Mouse (Mus musculus) kidney, embryonic 16.5 days (tissue): ENCODE data around the gene Ncl. TPM values are rescaled to one million over a fixed set of nuclear protein-coding genes. Genes with fewer than 3 reads are reported as not detected.
"Not testable (repeated sequence)": the region's sequence is repeated elsewhere in the genome, so short reads cannot be mapped to it uniquely, and the experiment has no call there.

Experiments
- ATAC-seq: fragments of 200-750 bp; cut with Nextera tagmentation; 2 replicates; pipeline ENCODE4 v1.8.0; 2017; ENCODE audit warnings: moderate TSS enrichment; ENCODE audit not compliant: low FRiP score, low TSS enrichment
- H3K27ac ChIP-seq: fragments of 300-500 bp; sonication (generic); 2 replicates; pipeline ENCODE4 v1.5.1; 2014; ENCODE audit warnings: low read length
- H3K27me3 ChIP-seq: fragments of 300-500 bp; sonication (generic); 2 replicates; pipeline ENCODE4 v1.6.1; 2014; ENCODE audit warnings: low read length, control low read depth, mixed read lengths; ENCODE audit not compliant: insufficient read depth
- H3K36me3 ChIP-seq: fragments of 300-500 bp; sonication (generic); 2 replicates; pipeline ENCODE4 v1.6.1; 2014; ENCODE audit warnings: low read length, control low read depth, mixed read lengths; ENCODE audit not compliant: insufficient read depth
- H3K4me1 ChIP-seq: fragments of 300-500 bp; sonication (generic); 2 replicates; pipeline ENCODE4 v1.6.1; 2014; ENCODE audit warnings: low read length, control low read depth, mixed read lengths; ENCODE audit not compliant: insufficient read depth
- H3K4me2 ChIP-seq: fragments of 300-500 bp; sonication (generic); replicated peaks from 2 replicates; pipeline ENCODE4 v1.6.1; 2014; ENCODE audit warnings: low read depth, low read length
- H3K4me3 ChIP-seq: fragments of 300-500 bp; sonication (generic); 2 replicates; pipeline ENCODE4 v1.5.1; 2014; ENCODE audit warnings: mild to moderate bottlenecking, low read length
- H3K9ac ChIP-seq: fragments of 300-500 bp; sonication (generic); replicated peaks from 2 replicates; pipeline ENCODE4 v1.6.1; 2014; ENCODE audit warnings: low read length
- H3K9me3 ChIP-seq: fragments of 300-500 bp; sonication (generic); 2 replicates; pipeline ENCODE4 v1.6.1; 2016; ENCODE audit warnings: low read length, control low read depth
- WGBS: fragments of 180-500 bp; shearing (Covaris S2); extraction: QIAGEN DNeasy Blood & Tissue Kit; methylation state at CpG from one replicate; pipeline ENCODE4 v1.1.7; 2014; 5-methylcytosine and 5-hydroxymethylcytosine counted together
- polyA plus RNA-seq: library from polyadenylated mRNA; unstranded; fragments of >200 nt; fragmentation: Nextera tagmentation; extraction: Ambion mirVana; gene quantifications from 2 replicates; pipeline ENCODE4 v1.2.1, GENCODE M21; 2015

Ncl gene
- polyA plus RNA-seq, 1 experiment from 2014 or later: 432 TPM

DNA sequence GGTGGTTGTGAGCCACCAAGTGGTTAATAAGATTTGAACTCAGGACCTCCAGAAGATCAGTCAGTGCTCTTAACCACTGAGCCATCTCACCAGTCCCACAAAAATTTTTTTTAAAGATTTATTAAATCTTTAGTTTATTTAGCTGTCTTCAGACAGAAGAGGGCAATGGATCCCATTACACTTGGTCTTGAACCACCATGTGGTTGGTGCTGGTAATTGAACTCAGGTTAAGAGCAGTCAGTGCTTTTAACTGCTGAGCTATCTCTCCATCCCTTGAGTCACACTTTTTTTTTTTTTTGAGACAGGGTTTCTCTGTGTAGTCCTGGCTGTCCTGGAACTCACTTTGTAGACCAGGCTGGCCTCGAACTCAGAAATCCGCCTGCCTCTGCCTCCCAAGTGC lies 18.1 kb downstream of the Ncl start:
- not testable (repeated sequence) for H3K9me3 ChIP-seq, H3K9ac ChIP-seq, H3K27me3 ChIP-seq, H3K4me2 ChIP-seq, H3K4me1 ChIP-seq, H3K27ac ChIP-seq, H3K4me3 ChIP-seq, ATAC-seq, H3K36me3 ChIP-seq
- WGBS: 100% methylated on average over 1 of the region's 2 CpGs

DNA sequence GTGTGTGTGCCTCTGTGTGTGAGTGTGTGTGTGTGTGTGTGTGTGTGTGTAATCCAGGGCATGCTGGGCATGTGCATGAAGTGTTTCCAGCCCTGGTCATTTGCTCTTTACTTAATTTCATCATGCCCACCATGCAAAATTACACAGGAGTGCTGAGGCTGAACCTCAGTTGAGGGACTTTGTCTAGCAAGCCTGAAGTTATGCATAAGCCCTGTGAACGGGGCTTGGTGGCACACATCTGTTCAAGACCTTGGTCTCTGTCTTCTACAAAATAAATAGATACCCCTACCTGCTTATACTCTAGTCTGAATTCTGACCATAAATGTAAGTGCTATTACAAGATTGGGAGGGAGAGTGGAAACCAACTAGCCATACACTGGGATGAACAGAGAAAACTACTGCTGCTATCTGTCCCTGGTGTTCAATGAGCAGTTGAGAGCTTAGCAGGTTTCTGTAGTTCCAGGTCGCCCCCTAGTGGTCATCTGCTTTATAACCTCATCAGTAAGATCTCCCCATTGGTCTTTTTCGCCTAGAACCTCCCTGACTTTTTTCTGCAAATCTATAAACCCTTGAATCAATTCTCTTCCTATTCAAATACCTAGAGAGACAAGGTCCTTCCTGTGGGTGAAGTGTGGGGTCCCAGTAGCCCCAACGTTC lies 19.9 kb downstream of the Ncl start:
- no peak overlapping the region for H3K4me3 ChIP-seq
- no peaks in the 10 kb centered on the region for H3K36me3 ChIP-seq
- no peak overlapping the region for H3K9ac ChIP-seq
- no peaks in the 10 kb centered on the region for H3K27me3 ChIP-seq
- H3K4me1 ChIP-seq: no peaks in the 10 kb centered on the region
- H3K9me3 ChIP-seq: no peaks in the 10 kb centered on the region
- no peak overlapping the region for H3K27ac ChIP-seq
- ATAC-seq: peak; percentile 64
- 22% methylated on average over 4 of the region's 4 CpGs for WGBS
- H3K4me2 ChIP-seq: no peak overlapping the region

DNA sequence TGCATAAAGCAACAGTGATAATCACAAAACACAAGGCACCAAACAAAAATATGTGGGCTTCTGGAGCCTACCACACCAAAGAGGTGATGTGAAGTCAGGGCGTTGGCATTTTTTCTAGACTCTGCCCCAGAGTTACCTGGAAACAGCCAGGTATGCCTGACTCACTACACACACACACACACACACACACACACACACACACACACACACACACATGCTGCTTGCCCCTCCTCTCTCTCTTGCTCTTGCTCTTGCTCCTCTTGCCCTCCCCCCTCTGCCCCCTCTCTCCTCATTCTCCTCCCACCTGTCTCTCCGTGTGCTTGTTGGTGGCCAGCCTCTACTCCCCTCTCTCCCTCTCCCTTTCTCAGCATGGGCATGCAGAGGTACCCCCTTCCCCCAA lies 22.9 kb downstream of the Ncl start:
- 39% methylated on average over 2 of the region's 2 CpGs for WGBS
- Histone ChIP-seq H3K9me3 (no peaks in the 10 kb centered on the region), H3K27me3 (no peaks in the 10 kb centered on the region), H3K4me1 (no peaks in the 10 kb centered on the region), H3K4me3 (no peak overlapping the region), H3K27ac (no peak overlapping the region), H3K4me2 (no peak overlapping the region), H3K9ac (no peak overlapping the region), H3K36me3 (no peaks in the 10 kb centered on the region)
- no peak for ATAC-seq

DNA sequence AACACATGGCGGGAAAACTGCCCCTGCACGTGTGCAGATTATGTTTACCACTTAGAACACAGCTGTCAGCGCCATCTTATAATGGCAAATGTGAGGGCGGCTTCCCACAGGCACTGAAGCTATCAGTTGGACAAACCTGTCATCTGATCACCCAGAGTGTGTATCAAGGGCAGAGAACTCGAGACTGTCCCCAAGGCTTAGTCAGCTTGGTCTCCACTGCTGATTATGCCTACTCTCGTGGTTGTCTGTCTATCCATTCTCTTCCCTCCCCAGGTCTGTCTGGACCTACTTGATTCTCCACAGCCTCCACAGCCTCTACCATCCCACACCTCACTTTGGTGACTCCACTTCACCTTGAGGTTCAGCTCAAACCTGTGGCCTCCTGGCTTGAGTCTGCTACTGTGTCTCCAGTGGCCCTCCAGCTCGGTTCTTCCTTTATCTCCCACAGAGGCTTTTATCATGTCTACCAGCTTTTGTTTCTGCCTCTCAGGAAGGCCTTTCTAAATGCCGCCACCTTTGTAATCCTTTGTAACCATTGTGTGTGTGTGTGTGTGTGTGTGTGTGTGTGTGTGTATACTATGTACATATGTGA lies 38.3 kb downstream of the Ncl start:
- WGBS: 86% methylated on average over 6 of the region's 8 CpGs
- Histone ChIP-seq H3K36me3 (no peaks in the 10 kb centered on the region), H3K27ac (no peak overlapping the region), H3K4me1 (no peaks in the 10 kb centered on the region), H3K4me3 (no peak overlapping the region), H3K9me3 (peaks cover 4% of the 10 kb centered on the region; the same call in 1 of the 2 replicates), H3K4me2 (no peak overlapping the region), H3K27me3 (no peaks in the 10 kb centered on the region), H3K9ac (no peak overlapping the region)
- ATAC-seq: no peak

DNA sequence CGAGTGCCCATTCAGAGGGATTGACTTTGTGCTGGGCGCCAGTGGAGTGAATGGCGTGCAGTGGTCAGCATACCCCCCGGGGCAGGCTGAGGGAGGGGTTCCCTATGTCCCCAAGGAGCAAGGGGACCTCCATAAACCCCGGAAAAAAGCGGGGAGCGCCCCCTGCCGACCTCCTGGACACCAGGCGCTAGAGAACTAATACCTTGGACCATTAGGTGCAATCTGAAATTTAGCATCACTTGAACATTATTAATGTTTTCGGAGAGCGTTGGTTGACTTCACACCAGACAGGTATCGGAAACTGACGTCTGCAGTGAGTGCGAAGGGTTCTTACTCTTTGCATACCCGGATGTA lies 45.5 kb downstream of the Ncl start:
- 40% methylated on average over 15 of the region's 15 CpGs for WGBS
- Histone ChIP-seq H3K36me3 (no peaks in the 10 kb centered on the region), H3K9ac (no peak overlapping the region), H3K27me3 (no peaks in the 10 kb centered on the region), H3K4me3 (no peak overlapping the region), H3K4me1 (peaks cover 8% of the 10 kb centered on the region), H3K4me2 (peak overlapping the region; percentile 26; the same call in 1 of the 2 replicates), H3K9me3 (no peaks in the 10 kb centered on the region), H3K27ac (no peak overlapping the region)
- no peak for ATAC-seq

DNA sequence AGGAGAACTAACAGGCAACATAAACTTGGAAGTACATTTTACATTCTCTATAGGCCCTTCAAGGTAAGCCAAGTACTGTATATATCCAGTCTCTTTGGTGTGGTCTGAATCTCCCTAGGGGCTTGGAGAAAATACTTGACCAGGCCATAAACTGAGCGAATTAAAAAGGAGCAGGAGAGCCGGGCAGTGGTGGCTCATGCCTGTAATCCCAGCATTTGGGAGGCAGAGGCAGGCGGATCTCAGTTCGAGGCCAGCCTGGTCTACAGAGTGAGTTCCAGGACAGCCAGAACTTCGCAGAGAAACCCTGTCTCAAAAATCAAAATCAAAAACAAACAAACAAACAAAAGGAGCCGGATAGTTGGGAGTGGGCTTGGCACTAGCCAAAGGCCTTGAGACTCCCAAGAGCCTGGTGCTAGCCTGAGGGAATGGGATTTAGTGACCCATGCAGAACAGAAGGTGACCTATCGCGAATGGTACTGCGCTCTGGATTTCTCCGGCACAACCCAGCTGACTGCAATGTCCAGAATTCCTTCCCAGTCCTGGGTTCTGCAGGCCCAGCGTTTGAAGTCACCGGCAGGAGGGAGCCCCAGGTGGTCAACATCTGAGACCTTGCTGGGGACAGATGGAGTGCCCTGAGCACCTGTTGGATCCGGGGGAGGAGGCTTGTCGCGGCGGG lies 46.0 kb downstream of the Ncl start:
- Histone ChIP-seq H3K27ac (no peak overlapping the region), H3K4me3 (no peak overlapping the region), H3K27me3 (no peaks in the 10 kb centered on the region), H3K9ac (no peak overlapping the region), H3K4me2 (peak overlapping the region; percentile 26; the same call in 1 of the 2 replicates), H3K4me1 (peaks cover 8% of the 10 kb centered on the region), H3K9me3 (no peaks in the 10 kb centered on the region), H3K36me3 (no peaks in the 10 kb centered on the region)
- 46% methylated on average over 16 of the region's 16 CpGs for WGBS
- peak; percentile 41; the same call in 1 of the 2 replicates for ATAC-seq

DNA sequence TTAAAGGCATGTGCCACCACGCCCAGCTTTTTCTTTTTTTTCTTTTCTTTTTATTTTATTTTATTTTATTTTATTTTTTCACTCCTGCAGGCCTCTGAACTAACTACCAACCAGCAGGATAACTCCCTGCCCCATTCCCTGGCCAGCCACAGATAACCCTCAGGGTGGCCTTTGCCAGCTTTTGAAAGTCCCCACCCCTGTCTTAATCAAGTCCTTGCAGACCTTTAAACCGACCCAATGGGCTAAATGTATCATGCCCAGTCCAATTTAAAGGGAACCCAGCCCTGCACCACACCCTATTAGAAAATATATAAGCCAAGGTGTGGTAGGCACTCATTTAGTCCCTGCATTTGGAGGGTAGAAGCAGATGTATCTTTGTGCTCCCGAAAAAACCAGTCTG lies 46.9 kb downstream of the Ncl start:
- Histone ChIP-seq H3K9ac (no peak overlapping the region), H3K36me3 (no peaks in the 10 kb centered on the region), H3K4me2 (no peak overlapping the region), H3K27me3 (no peaks in the 10 kb centered on the region), H3K4me1 (peaks cover 8% of the 10 kb centered on the region), H3K4me3 (no peak overlapping the region), H3K9me3 (no peaks in the 10 kb centered on the region), H3K27ac (no peak overlapping the region)
- 82% methylated on average over 3 of the region's 3 CpGs for WGBS
- ATAC-seq: no peak

DNA sequence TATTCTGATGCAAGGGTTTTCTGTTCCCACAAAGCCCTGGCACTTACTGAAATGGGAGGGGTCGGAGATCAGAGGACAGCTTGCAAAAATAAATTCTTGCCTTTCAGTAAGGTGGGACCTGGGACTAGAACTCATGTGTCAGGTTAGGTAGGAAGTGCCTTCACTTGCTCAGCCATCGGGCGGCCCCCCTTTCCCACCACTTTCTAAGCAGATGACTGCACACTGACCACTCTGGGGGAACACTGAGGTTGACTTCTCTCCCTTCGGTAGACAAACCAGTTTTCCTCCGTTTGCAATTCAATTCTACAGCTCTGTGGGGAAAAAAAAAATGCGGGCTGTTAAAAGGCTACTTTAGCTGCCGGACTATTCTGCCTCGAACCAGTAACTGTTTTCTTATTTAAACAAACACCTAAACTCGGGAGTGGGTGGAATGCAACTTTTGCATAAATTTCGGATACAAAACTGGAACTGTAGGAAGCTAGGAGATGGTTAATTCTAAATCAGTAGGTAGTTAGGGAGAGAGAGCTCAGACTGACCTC lies 47.7 kb downstream of the Ncl start:
- Histone ChIP-seq H3K4me3 (no peak overlapping the region), H3K27ac (no peak overlapping the region; the same call in none of the 2 replicates), H3K27me3 (no peaks in the 10 kb centered on the region), H3K4me1 (peaks cover 8% of the 10 kb centered on the region), H3K36me3 (no peaks in the 10 kb centered on the region), H3K9me3 (no peaks in the 10 kb centered on the region), H3K9ac (no peak overlapping the region), H3K4me2 (no peak overlapping the region)
- ATAC-seq: peak; percentile 53; the same call in 1 of the 2 replicates
- 26% methylated on average over 10 of the region's 10 CpGs for WGBS

DNA sequence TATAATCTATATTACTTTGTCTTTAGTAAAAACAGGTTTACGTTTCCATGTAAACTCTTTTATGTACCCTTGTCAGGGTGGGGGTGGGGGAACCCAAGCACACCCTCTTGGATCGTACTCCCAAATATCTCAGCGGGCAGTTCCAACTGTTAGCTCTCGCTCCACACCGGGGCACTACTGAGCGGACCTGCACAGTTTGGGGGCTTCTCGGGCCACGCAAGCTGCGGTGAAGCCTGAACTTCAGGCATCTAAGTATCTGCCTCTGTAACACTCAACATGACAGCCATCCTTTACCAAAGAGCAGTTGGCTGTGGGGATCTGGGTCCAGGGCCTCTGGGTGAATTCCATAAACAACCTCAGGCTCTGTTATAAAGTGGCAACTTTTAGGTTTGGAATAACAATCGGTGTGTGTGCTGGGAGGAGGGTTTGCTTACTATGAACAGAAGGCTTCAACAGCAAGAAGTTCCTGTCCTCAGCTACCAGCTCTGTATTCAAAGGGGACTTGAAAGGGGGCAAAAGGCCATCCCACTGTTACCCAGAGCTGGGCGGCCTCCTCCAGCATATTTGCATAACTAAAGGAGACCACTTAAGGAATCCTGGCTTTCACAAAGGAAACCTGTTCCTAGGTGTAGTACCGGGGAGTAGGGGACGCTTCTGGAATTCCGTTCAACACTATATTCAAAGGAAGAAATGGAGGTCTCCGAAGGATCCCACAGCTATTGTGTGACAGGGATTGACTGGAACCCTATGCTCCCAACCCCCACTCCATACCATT lies 48.5 kb downstream of the Ncl start:
- H3K36me3 ChIP-seq: peaks cover 4% of the 10 kb centered on the region; the same call in 1 of the 2 replicates
- 42% methylated on average over 15 of the region's 15 CpGs for WGBS
- ATAC-seq: no peak
- H3K27ac ChIP-seq: peak overlapping the region; percentile 13
- no peak overlapping the region for H3K9ac ChIP-seq
- no peaks in the 10 kb centered on the region for H3K9me3 ChIP-seq
- no peak overlapping the region for H3K4me2 ChIP-seq
- H3K27me3 ChIP-seq: no peaks in the 10 kb centered on the region
- H3K4me3 ChIP-seq: no peak overlapping the region
- H3K4me1 ChIP-seq: peaks cover 8% of the 10 kb centered on the region
